Mouse (Mus musculus) heart, postnatal 0 days (tissue): ENCODE results near the gene Vdr.

Source experiments
- CTCF ChIP-seq: IDR thresholded peaks from 2 replicates; pipeline ENCODE4 v1.5.1; 2016; ENCODE audit warnings: antibody characterized with exemption, control low read depth, low read depth
- EP300 ChIP-seq: IDR thresholded peaks from 2 replicates; pipeline ENCODE4 v1.6.1; 2016; ENCODE audit warnings: antibody characterized with exemption, low read depth

DNA sequence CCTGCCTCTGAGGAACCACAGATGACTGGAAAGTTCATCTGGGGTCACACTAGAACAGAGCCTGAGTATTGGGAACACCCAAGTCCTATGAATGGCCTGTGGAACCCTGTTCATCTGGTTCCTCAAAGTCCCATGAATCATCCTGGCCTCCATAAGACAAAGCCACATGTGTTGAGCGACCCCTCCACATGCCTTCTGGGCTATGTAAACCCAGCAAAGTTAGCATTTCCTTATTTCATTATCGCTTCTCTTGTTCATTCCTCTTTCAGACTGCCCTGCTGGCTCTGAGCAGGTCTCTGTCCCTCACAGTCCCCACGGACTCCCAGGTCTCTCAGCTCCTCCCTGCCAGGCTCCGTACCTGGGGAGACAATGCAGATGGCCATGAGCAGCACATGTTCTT is 52.0 kb downstream of the Vdr start:
- TF ChIP-seq CTCF (no peak), EP300 (no peak)
